In genomic region chr11:57831281-57831781, GRCm38 (mm10) we compare ENCODE assay signal across 12 mouse cellular contexts. TPM values are rescaled to one million over a fixed set of nuclear protein-coding genes. Genes with fewer than 3 reads are reported as not detected.
DNase-seq lines count a peak whose midpoint lies in the region; ATAC-seq lines count a peak whose summit lies in the region.
"Had no signal": no experiment of that assay in that cellular context is flagged by ENCODE, and none has a peak within 500 bp of the region (broad histone marks: within the 10 kb centered on the region; RNA-seq: fewer than 3 reads in every experiment).

No protein-coding gene starts in this region.

- peak overlapping the region; percentile 88 for H3K4me2 ChIP-seq in heart, embryonic 14.5 days (ENCODE audit: low read length)
- no peak overlapping the region for H3K4me2 ChIP-seq in midbrain, embryonic 14.5 days (ENCODE audit: low read length)
- no peak overlapping the region for H3K4me2 ChIP-seq in midbrain, embryonic 13.5 days (replicated peaks)
- H3K4me2 ChIP-seq in intestine, embryonic 15.5 days (replicated peaks): peak overlapping the region; percentile 73

- peaks cover 15 to 31% of the 10 kb centered on the region in 2 experiments for H3K4me1 ChIP-seq in heart, embryonic 14.5 days (ENCODE audit: control insufficient read depth in 2 of 2, insufficient read depth in 2 of 2, low read length in 2 of 2)
- peaks cover 10% of the 10 kb centered on the region for H3K4me1 ChIP-seq in midbrain, embryonic 14.5 days (ENCODE audit: control insufficient read depth, insufficient read depth, low read length)
- peaks cover 35% of the 10 kb centered on the region for H3K4me1 ChIP-seq in midbrain, embryonic 13.5 days (replicated peaks)
- H3K4me1 ChIP-seq in intestine, embryonic 15.5 days (replicated peaks): peaks cover 14% of the 10 kb centered on the region

- peak overlapping the region; percentile 81 for H3K9ac ChIP-seq in heart, embryonic 14.5 days (ENCODE audit: low read length)
- H3K9ac ChIP-seq in midbrain, embryonic 14.5 days (replicated peaks; ENCODE audit: low read length): no peak overlapping the region
- no peak overlapping the region for H3K9ac ChIP-seq in midbrain, embryonic 13.5 days (replicated peaks)
- H3K9ac ChIP-seq in intestine, embryonic 15.5 days: peak overlapping the region; percentile 50

- DNase-seq in heart, adult 11 months: no peak
- peak; percentile 27 for DNase-seq in midbrain, embryonic 14.5 days
- DNase-seq in retina, postnatal 1 day: peak; percentile 39
- DNase-seq in right cerebral cortex, postnatal 10 days (ENCODE audit: low spot score in 2 of 2): no peak
- no peak for DNase-seq in cerebellum, adult 18-20 months
- DNase-seq: gastrocnemius, postnatal 14 days; kidney, adult 2 months; lung, adult 2 months; thymus, postnatal 25 days had no signal

- no peak for ATAC-seq in heart, embryonic 14.5 days (ENCODE audit: insufficient number of reproducible peaks, insufficient read depth, low FRiP score, low read depth)
- no peak for ATAC-seq in midbrain, embryonic 14.5 days (ENCODE audit: low FRiP score, low TSS enrichment)
- ATAC-seq in midbrain, embryonic 13.5 days: no peak
- no peak for ATAC-seq in intestine, embryonic 15.5 days

- no peaks in the 10 kb centered on the region for H3K9me3 ChIP-seq in heart, embryonic 14.5 days (ENCODE audit: control insufficient read depth, low read length)
- no peaks in the 10 kb centered on the region for H3K9me3 ChIP-seq in midbrain, embryonic 14.5 days (ENCODE audit: control insufficient read depth, low read length)
- no peaks in the 10 kb centered on the region for H3K9me3 ChIP-seq in midbrain, embryonic 13.5 days
- H3K9me3 ChIP-seq in intestine, embryonic 15.5 days: no peaks in the 10 kb centered on the region

- peak overlapping the region; percentile 45 to 46 for H3K4me3 ChIP-seq in heart, embryonic 14.5 days (ENCODE audit: control insufficient read depth in 1 of 2, insufficient read depth in 1 of 2, low read depth in 1 of 2, low read length in 2 of 2)
- H3K4me3 ChIP-seq in midbrain, embryonic 14.5 days (replicated peaks; ENCODE audit: low read depth, low read length): no peak overlapping the region
- H3K4me3 ChIP-seq in midbrain, embryonic 13.5 days (replicated peaks): no peak overlapping the region
- H3K4me3 ChIP-seq in intestine, embryonic 15.5 days (replicated peaks): peak overlapping the region; percentile 44

- no peaks in the 10 kb centered on the region for H3K36me3 ChIP-seq in heart, embryonic 14.5 days (ENCODE audit: control insufficient read depth, insufficient read depth, low read length)
- no peaks in the 10 kb centered on the region for H3K36me3 ChIP-seq in midbrain, embryonic 14.5 days (ENCODE audit: control insufficient read depth, insufficient read depth, low read length)
- no peaks in the 10 kb centered on the region for H3K36me3 ChIP-seq in midbrain, embryonic 13.5 days
- no peaks in the 10 kb centered on the region for H3K36me3 ChIP-seq in intestine, embryonic 15.5 days

- peak overlapping the region; percentile 77 to 82 for H3K27ac ChIP-seq in heart, embryonic 14.5 days (replicated peaks in 1 of 2; ENCODE audit: control insufficient read depth in 1 of 2, insufficient read depth in 1 of 2, low read depth in 2 of 2, low read length in 2 of 2)
- H3K27ac ChIP-seq in midbrain, embryonic 14.5 days (replicated peaks; ENCODE audit: low read depth, low read length): no peak overlapping the region
- H3K27ac ChIP-seq in midbrain, embryonic 13.5 days: no peak overlapping the region
- peak overlapping the region; percentile 76 for H3K27ac ChIP-seq in intestine, embryonic 15.5 days

- 10% methylated on average over 31 of the region's 31 CpGs for WGBS in heart, embryonic 14.5 days
- 1% methylated on average over 31 of the region's 31 CpGs for WGBS in midbrain, embryonic 14.5 days
- 2% methylated on average over 31 of the region's 31 CpGs for WGBS in midbrain, embryonic 13.5 days
- 11% methylated on average over 31 of the region's 31 CpGs for WGBS in intestine, embryonic 15.5 days

- peaks cover 79% of the 10 kb centered on the region for H3K27me3 ChIP-seq in heart, embryonic 14.5 days (ENCODE audit: control insufficient read depth, insufficient read depth, low read length)
- H3K27me3 ChIP-seq in midbrain, embryonic 14.5 days (ENCODE audit: control insufficient read depth, insufficient read depth, low read length): peaks cover 97% of the 10 kb centered on the region
- H3K27me3 ChIP-seq in midbrain, embryonic 13.5 days: peaks cover 100% of the 10 kb centered on the region
- H3K27me3 ChIP-seq in intestine, embryonic 15.5 days (replicated peaks): peaks cover 71% of the 10 kb centered on the region

RNA-seq across cellular contexts. Expression of gene Hand1, which starts 1.3 kb away (rescaled TPM):
- polyA plus RNA-seq in heart, embryonic 14.5 days (2014; fragmentation: Nextera tagmentation; extraction: Ambion mirVana): 13.0 and 14.1 TPM in 2 replicates
- not detected in 2 replicates for polyA plus RNA-seq in midbrain, embryonic 14.5 days (2014; fragmentation: Nextera tagmentation; extraction: Ambion mirVana)
- not detected in 2 replicates for polyA plus RNA-seq in midbrain, embryonic 13.5 days (2015; fragmentation: Nextera tagmentation; extraction: Ambion mirVana)
- polyA plus RNA-seq in intestine, embryonic 15.5 days (2015; fragmentation: Nextera tagmentation; extraction: Ambion mirVana): 25.9 and 27.5 TPM in 2 replicates
- polyA plus RNA-seq: lung, adult 2 months had no signal

RNA-seq across cellular contexts. Expression of gene Sap30l, which starts 29.9 kb away (rescaled TPM):
- polyA plus RNA-seq in heart, embryonic 14.5 days (2014; fragmentation: Nextera tagmentation; extraction: Ambion mirVana): 14.2 and 20.4 TPM in 2 replicates
- 12.0 and 13.1 TPM in 2 replicates for polyA plus RNA-seq in midbrain, embryonic 14.5 days (2014; fragmentation: Nextera tagmentation; extraction: Ambion mirVana)
- 8.9 and 9.8 TPM in 2 replicates for polyA plus RNA-seq in midbrain, embryonic 13.5 days (2015; fragmentation: Nextera tagmentation; extraction: Ambion mirVana)
- polyA plus RNA-seq in intestine, embryonic 15.5 days (2015; fragmentation: Nextera tagmentation; extraction: Ambion mirVana): 11.2 and 12.0 TPM in 2 replicates

Comparison
In these comparisons a context has a peak if more than half of its experiments do, and no peak if none do; other contexts are left out.
1. H3K27ac ChIP-seq: peak in heart, embryonic 14.5 days (2 of 2) and intestine, embryonic 15.5 days (single experiment); none in midbrain, embryonic 14.5 days (single experiment) and midbrain, embryonic 13.5 days (single experiment).
2. H3K4me2 ChIP-seq: peak in heart, embryonic 14.5 days (single experiment) and intestine, embryonic 15.5 days (single experiment); none in midbrain, embryonic 14.5 days (single experiment) and midbrain, embryonic 13.5 days (single experiment).
3. H3K4me3 ChIP-seq: peak in heart, embryonic 14.5 days (2 of 2) and intestine, embryonic 15.5 days (single experiment); none in midbrain, embryonic 14.5 days (single experiment) and midbrain, embryonic 13.5 days (single experiment).
4. H3K9ac ChIP-seq: peak in heart, embryonic 14.5 days (single experiment) and intestine, embryonic 15.5 days (single experiment); none in midbrain, embryonic 14.5 days (single experiment) and midbrain, embryonic 13.5 days (single experiment).
5. DNase-seq: peak in midbrain, embryonic 14.5 days (single experiment) and retina, postnatal 1 day (single experiment); none in heart, adult 11 months (single experiment), right cerebral cortex, postnatal 10 days (0 of 2) and cerebellum, adult 18-20 months (0 of 2).
6. RNA of gene Hand1, which starts 1.3 kb away (polyA plus RNA-seq): 25.9 to 27.5 TPM in intestine, embryonic 15.5 days and 13.0 to 14.1 TPM in heart, embryonic 14.5 days; not detected in midbrain, embryonic 14.5 days and not detected in midbrain, embryonic 13.5 days; every median in the first group is over 10 times any median in the second.